Mouse (Mus musculus) regulatory T cell (primary cell): Measurements from ENCODE around the gene Trpv4.

Experiments used
- in situ Hi-C: fragments of 300-600 bp; cut with MboI, MseI; formaldehyde crosslinking; loops from one replicate; pipeline ENCODE4 v1.15.1; 2025; ENCODE audit warnings: high pct_unique_total_duplicates

Trpv4 gene

GRCm38 (mm10) chr5:114618851-114619250, 39.4 kb downstream of the Trpv4 start:
- in situ Hi-C loops: no loop called here

GRCm38 (mm10) chr5:114617809-114618208, 40.4 kb downstream of the Trpv4 start:
- in situ Hi-C loops: no loop called here

- in situ Hi-C loops: no loop called here
These were observed 41.7 kb downstream of the Trpv4 start for GRCm38 (mm10) chr5:114616336-114617061.

GRCm38 (mm10) chr5:114614863-114615262, 43.4 kb downstream of the Trpv4 start:
- in situ Hi-C loops: no loop called here

- in situ Hi-C loops: no loop called here
These were observed 46.1 kb downstream of the Trpv4 start for GRCm38 (mm10) chr5:114611968-114612608.

- in situ Hi-C loops: no loop called here
These were observed 47.0 kb downstream of the Trpv4 start for GRCm38 (mm10) chr5:114611256-114611655.

GRCm38 (mm10) chr5:114608516-114608915, 49.7 kb downstream of the Trpv4 start:
- in situ Hi-C loops: no loop called here

- in situ Hi-C loops: no loop called here
These were observed 50.6 kb downstream of the Trpv4 start for GRCm38 (mm10) chr5:114607651-114608050.

GRCm38 (mm10) chr5:114605981-114606380, 52.2 kb downstream of the Trpv4 start:
- in situ Hi-C loops: no loop called here

GRCm38 (mm10) chr5:114604781-114605290, 53.4 kb downstream of the Trpv4 start:
- in situ Hi-C loops: no loop called here

- in situ Hi-C loops: no loop called here
These were observed 54.2 kb downstream of the Trpv4 start for GRCm38 (mm10) chr5:114603975-114604374.

GRCm38 (mm10) chr5:114602012-114602411, 56.2 kb downstream of the Trpv4 start:
- in situ Hi-C loops: no loop called here

GRCm38 (mm10) chr5:114597652-114598051, 60.6 kb downstream of the Trpv4 start:
- in situ Hi-C loops: no loop called here

- in situ Hi-C loops: no loop called here
These were observed 61.0 kb downstream of the Trpv4 start for GRCm38 (mm10) chr5:114597222-114597621.

GRCm38 (mm10) chr5:114596604-114597003, 61.6 kb downstream of the Trpv4 start:
- in situ Hi-C loops: no loop called here

GRCm38 (mm10) chr5:114594741-114595241, 63.4 kb downstream of the Trpv4 start:
- in situ Hi-C loops: no loop called here

- in situ Hi-C loops: no loop called here
These were observed 64.3 kb downstream of the Trpv4 start for GRCm38 (mm10) chr5:114593949-114594348.

- in situ Hi-C loops: no loop called here
These were observed 64.9 kb downstream of the Trpv4 start for GRCm38 (mm10) chr5:114593161-114593821.

- in situ Hi-C loops: no loop called here
These were observed 65.6 kb downstream of the Trpv4 start for GRCm38 (mm10) chr5:114592463-114593160.

- in situ Hi-C loops: no loop called here
These were observed 67.1 kb downstream of the Trpv4 start for GRCm38 (mm10) chr5:114591151-114591561.

GRCm38 (mm10) chr5:114590043-114590913, 67.9 kb downstream of the Trpv4 start:
- in situ Hi-C loops: no loop called here
